In the genomic region with DNA sequence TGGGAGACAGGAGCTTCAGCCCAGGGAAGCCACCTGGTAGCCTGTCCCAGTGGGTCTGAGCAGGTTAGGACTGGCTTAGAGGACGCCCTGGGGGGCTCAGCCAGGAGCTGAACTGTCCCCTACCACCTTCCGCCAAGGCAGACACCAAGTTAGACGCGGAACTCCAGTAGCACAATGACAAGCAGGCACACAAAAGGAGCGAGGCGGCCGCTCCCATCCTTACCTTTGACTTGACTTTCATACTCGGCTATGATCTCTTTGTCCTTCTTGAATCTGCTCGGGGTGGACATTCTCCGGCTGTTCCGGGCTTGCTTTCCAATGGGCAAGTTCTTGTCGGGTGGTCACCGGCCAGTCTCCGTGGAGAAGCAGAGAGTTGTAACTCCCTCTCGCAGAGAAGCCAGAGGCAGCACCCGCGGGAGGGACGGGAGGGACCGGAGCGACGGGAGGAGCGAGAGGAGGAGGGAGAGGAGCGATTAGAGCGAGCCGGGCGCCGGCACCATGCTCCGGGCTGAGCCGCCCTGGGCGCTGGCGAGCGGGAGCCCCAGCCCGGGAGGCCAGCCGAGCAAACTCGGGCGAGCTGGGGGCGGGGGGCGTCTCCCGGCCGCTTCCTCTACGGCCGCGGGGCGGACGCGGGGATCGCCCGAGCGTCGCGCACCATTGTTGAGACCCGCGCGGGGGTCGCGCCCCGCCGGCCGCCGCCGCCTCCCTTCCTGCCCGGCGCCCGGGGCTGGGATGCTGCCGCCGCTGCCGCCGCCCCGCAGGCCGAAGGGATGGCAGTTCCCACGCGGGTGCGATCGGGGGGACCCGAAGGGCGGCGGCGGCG, we compare ENCODE assay signal across 7 mouse cellular contexts. TPM values are rescaled to one million over a fixed set of nuclear protein-coding genes. Genes with fewer than 3 reads are reported as not detected.
A peak's percentile ranks its signal among the peaks of the same experiment; 100 is the strongest.
DNase-seq lines count a peak whose midpoint lies in the region; ATAC-seq and TF ChIP-seq lines count a peak whose summit lies in the region.

A gene (minus strand): TSS at position 412 of the 823 bp plus-strand sequence.

- H3K4me2 ChIP-seq in hindbrain, postnatal 0 days (ENCODE audit: low read depth, low read length), result peak within 1 kb of the TSS; percentile 72

- H3K9ac ChIP-seq in hindbrain, postnatal 0 days (replicated peaks; ENCODE audit: low read length), result peak within 1 kb of the TSS; percentile 90

- intact Hi-C loops in left cerebral cortex, postnatal 25 days (cut with DNase I), result loop anchor here (5.0 kb wide), 2 partner anchors 75 to 210 kb away; no protein-coding TSS in a partner anchor

- 2% methylated on average over 56 of the region's 79 CpGs for WGBS in hindbrain, postnatal 0 days

- peak; percentile 24 to 34 for DNase-seq in cerebellum, postnatal 36 days
- DNase-seq in gastrocnemius, postnatal 10 days, result peak; percentile 55
- DNase-seq in hindbrain, postnatal 0 days (ENCODE audit: low spot score), result peak; percentile 65
- peak; percentile 35 to 44 for DNase-seq in left cerebral cortex, postnatal 25 days (ENCODE audit: low spot score in 2 of 2)
- peak; percentile 56 for DNase-seq in right cerebral cortex, postnatal 25 days

- H3K9me3 ChIP-seq in hindbrain, postnatal 0 days (ENCODE audit: low read length), result no peaks in the 10 kb centered on the region

- TF ChIP-seq CTCF in hindbrain, postnatal 0 days (IDR thresholded peaks at IDR 0.05; ENCODE audit: low read depth), result no peak

- no peaks in the 10 kb centered on the region for H3K36me3 ChIP-seq in hindbrain, postnatal 0 days (ENCODE audit: insufficient read depth, low read length)

- peak; percentile 33 for ATAC-seq in activated CD4-positive, CD25-positive, alpha-beta regulatory T cell, adult 4 months
- ATAC-seq in hindbrain, postnatal 0 days, result peak; percentile 79
- peak; percentile 25 for ATAC-seq in megakaryocyte progenitor cell, adult 5-6 weeks (replicated peaks; ENCODE audit: poor library complexity)

- H3K4me1 ChIP-seq in hindbrain, postnatal 0 days (ENCODE audit: insufficient read depth, low read length), result peaks cover 5% of the 10 kb centered on the region

- H3K27me3 ChIP-seq in hindbrain, postnatal 0 days (ENCODE audit: insufficient read depth, low read length), result no peaks in the 10 kb centered on the region

- H3K27ac ChIP-seq in hindbrain, postnatal 0 days, result peak within 1 kb of the TSS; percentile 90

- peak within 1 kb of the TSS; percentile 85 for H3K4me3 ChIP-seq in hindbrain, postnatal 0 days (ENCODE audit: low read length)

RNA-seq across cellular contexts. Expression of the gene that starts here (rescaled TPM):
- polyA plus RNA-seq in activated CD4-positive, CD25-positive, alpha-beta regulatory T cell, adult 4 months (2017; shearing (Covaris generic)), result under 1 TPM; 0.18 to 0.20 TPM
- total RNA-seq in gastrocnemius, postnatal 10 days (2021), result 1 to 10 TPM; 4.3 to 7.7 TPM
- total RNA-seq in hindbrain, postnatal 0 days (2014; rRNA removed), result 18.8 and 27.9 TPM in 2 replicates
- polyA plus RNA-seq in hindbrain, postnatal 0 days (2015; fragmentation: Nextera tagmentation; extraction: Ambion mirVana), result 24.4 TPM in 2 replicates
- total RNA-seq in left cerebral cortex, postnatal 25 days (2021), result 10 to 100 TPM in 1 of 2 experiments, 1 to 10 TPM in 1; 8.5 to 12.5 TPM
- 0.07 and 0.90 TPM in 2 replicates for total RNA-seq in megakaryocyte progenitor cell, adult 5-6 weeks (2015)
- total RNA-seq in megakaryocyte progenitor cell, adult 5-6 weeks (2017), result 0.07 TPM in 1 of 2 replicates, not detected in the other

Comparison
In these comparisons a context has a peak if more than half of its experiments do, and no peak if none do; other contexts are left out.
1. Peak in every context shown above with its lines: DNase-seq, ATAC-seq, H3K4me3 ChIP-seq and H3K27ac ChIP-seq.
2. RNA of the gene that starts here (polyA plus RNA-seq): 24.4 TPM in hindbrain, postnatal 0 days; 0.18 to 0.20 TPM in activated CD4-positive, CD25-positive, alpha-beta regulatory T cell, adult 4 months; every median in the first group is over 10 times any median in the second.
3. Peak in ATAC-seq in activated CD4-positive, CD25-positive, alpha-beta regulatory T cell, adult 4 months; RNA of the gene not detected or under 1 TPM.
4. Peak in ATAC-seq in megakaryocyte progenitor cell, adult 5-6 weeks; RNA of the gene not detected or under 1 TPM.
5. ATAC-seq: peak in every context shown above with its lines; median percentile 79 in hindbrain, postnatal 0 days; 33 in activated CD4-positive, CD25-positive, alpha-beta regulatory T cell, adult 4 months; 25 in megakaryocyte progenitor cell, adult 5-6 weeks.